8 mouse cellular contexts compared by ENCODE assay signal in the genomic region with DNA sequence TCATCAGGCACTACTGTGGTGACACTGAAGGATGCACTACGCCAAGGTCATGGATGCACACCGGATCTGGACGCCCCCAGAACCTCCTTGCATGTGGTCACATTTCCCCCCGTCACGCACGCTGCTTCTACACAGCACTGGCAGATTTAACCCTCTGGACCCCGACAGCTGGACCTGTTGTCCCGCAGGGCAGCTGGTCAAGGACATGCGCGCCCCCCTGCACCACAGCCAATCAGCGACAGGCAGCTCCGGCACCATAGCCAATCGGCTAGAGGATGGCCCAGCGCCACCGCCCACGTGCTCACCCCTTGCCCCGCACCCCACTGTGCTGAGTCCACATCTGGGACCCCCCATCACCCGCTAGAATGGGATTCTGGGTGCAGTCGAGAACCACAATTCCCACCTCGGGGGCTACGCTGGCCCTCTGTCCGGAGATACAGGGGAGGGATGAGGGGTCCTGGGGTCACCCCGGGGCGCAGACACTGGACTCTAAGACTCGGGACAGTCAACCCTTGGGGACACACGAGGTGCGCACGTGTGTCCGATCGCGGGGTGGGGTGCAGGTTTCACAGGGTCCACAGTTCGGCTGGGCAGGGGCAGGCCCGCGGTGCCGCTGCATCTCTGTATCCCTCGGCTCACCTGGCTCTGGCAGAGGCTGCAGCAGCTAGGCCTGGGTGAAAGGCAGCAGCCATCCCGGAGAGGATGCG. TPM values are rescaled to one million over a fixed set of nuclear protein-coding genes. Genes with fewer than 3 reads are reported as not detected.
DNase-seq lines count a peak whose midpoint lies in the region; ATAC-seq lines count a peak whose summit lies in the region.

No protein-coding gene starts in this region.

- peak; percentile 63 for DNase-seq in R1 (ENCODE audit: low read depth, low spot score)
- peak; percentile 88 to 93 for DNase-seq in cerebellum, postnatal 25 days
- peak; percentile 65 to 78 for DNase-seq in frontal cortex, postnatal 25 days (ENCODE audit: low spot score in 2 of 2)
- DNase-seq in hindbrain, embryonic 14.5 days (ENCODE audit: low spot score): peak; percentile 74
- DNase-seq in left cerebral cortex, adult 11 months (ENCODE audit: low spot score): peak; percentile 80
- DNase-seq in lung, postnatal 36 days: peak; percentile 80
- DNase-seq in retina, postnatal 1 day: peak; percentile 90
- DNase-seq in thymus, postnatal 4 days: peak; percentile 76

- peak overlapping the region; percentile 83 for H3K27ac ChIP-seq in hindbrain, embryonic 14.5 days

- H3K36me3 ChIP-seq in hindbrain, embryonic 14.5 days (replicated peaks; ENCODE audit: control insufficient read depth, insufficient read depth): no peaks in the 10 kb centered on the region

- peak overlapping the region; percentile 74 for H3K4me2 ChIP-seq in hindbrain, embryonic 14.5 days (replicated peaks)

- peak overlapping the region; percentile 100 for H3K4me3 ChIP-seq in hindbrain, embryonic 14.5 days (replicated peaks; ENCODE audit: low read length)

- no peaks in the 10 kb centered on the region for H3K27me3 ChIP-seq in hindbrain, embryonic 14.5 days (ENCODE audit: control insufficient read depth, insufficient read depth, low read length)

- ATAC-seq in hindbrain, embryonic 14.5 days (ENCODE audit: low FRiP score): peak; percentile 95

- peaks cover 21% of the 10 kb centered on the region for H3K4me1 ChIP-seq in hindbrain, embryonic 14.5 days (replicated peaks; ENCODE audit: control insufficient read depth, insufficient read depth, low read length)

- H3K9ac ChIP-seq in hindbrain, embryonic 14.5 days: peak overlapping the region; percentile 88

- H3K9me3 ChIP-seq in hindbrain, embryonic 14.5 days (ENCODE audit: control insufficient read depth, low read length): no peaks in the 10 kb centered on the region

- under 1% methylated on average over 38 of the region's 38 CpGs for WGBS in hindbrain, embryonic 14.5 days

RNA-seq across cellular contexts. Expression of gene Got2, which starts 0.6 kb away (rescaled TPM):
- polyA plus RNA-seq in hindbrain, embryonic 14.5 days (2014; fragmentation: Nextera tagmentation; extraction: Ambion mirVana): 90.5 and 102 TPM in 2 replicates

RNA-seq across cellular contexts. Expression of gene Slc38a7, which starts 34.4 kb away (rescaled TPM):
- polyA plus RNA-seq in hindbrain, embryonic 14.5 days (2014; fragmentation: Nextera tagmentation; extraction: Ambion mirVana): 22.9 and 26.7 TPM in 2 replicates

Comparison
In these comparisons a context has a peak if more than half of its experiments do, and no peak if none do; other contexts are left out.
1. Peak in every context shown above with its lines: DNase-seq, ATAC-seq, H3K4me3 ChIP-seq and H3K27ac ChIP-seq.